Mouse (Mus musculus): ENCODE measurements around the gene Wfdc11.

GRCm38 (mm10) chr2:164701761-164702160, 27.9 kb upstream of the Wfdc11 start:
- TF ChIP-seq CTCF (IDR thresholded peaks at IDR 0.05; ENCODE audit: extremely low read depth, insufficient read length, insufficient replicate concordance, low read depth, low read length) (no peak), POLR2A (IDR thresholded peaks at IDR 0.05; ENCODE audit: low read depth, low read length) (no peak)

All from small intestine, adult 2 months (tissue).